Mouse (Mus musculus) ES-Bruce4 (cell line): Measurements from ENCODE around the gene Iffo2.

Experiments
- CTCF ChIP-seq: IDR thresholded peaks from one replicate; pipeline ENCODE4 v1.8.1; 2011; ENCODE audit warnings: low read depth, low read length
- POLR2A ChIP-seq: IDR thresholded peaks from one replicate; pipeline ENCODE4 v1.8.1; 2011; ENCODE audit warnings: low read length; ENCODE audit not compliant: insufficient read depth

DNA sequence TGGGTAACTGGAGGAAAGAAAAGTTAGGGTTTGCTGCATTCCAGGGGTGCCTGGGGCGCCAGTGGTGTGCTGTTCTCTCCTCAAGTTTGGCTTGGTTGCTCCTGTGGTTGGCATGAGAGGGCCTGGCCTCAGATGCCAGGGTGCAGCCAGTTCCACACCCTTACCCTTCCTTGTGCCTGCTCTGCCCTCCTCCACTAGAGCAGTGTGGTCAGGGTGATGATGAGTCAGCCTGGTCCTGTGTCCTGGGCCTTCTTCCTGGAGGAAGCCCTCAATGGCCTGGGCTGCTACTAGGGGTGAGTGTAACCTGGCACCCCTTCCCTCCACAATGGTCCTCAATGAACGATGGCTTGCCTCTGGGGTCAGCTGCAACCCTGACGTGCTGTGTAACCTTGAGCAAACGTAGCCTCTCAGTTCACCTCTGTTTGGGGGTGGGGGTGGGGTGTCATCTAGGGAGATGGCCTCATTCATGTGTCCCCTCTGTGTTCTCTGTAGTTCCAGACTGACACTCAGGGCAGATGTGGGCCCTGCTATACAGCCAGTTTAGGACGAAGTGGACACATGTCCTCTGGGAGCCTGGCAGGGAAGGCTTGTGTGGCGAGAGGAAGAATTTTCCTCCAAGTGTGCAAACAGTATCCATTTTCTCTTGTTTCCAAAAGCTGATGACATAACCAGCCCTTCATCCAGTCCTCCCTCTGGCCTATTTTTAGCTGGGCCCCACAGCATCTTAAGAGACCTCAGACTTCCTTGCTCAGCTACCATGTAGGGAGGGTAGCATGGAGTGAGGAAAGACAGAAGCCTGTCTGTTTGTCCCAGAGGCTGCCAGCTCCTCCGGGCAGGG lies 71.4 kb downstream of the Iffo2 start:
- TF ChIP-seq CTCF (no peak), POLR2A (no peak)
